Mouse (Mus musculus) CH12F3 (cell line): Measurements from ENCODE around the gene Pard6b.
"Not testable (repeated sequence)": the region's sequence is repeated elsewhere in the genome, so short reads cannot be mapped to it uniquely, and the experiment has no call there.

Experiments used
- in situ Hi-C: fragments of 300-500 bp; cut with MboI; formaldehyde crosslinking; loops from 2 replicates; pipeline ENCODE4 v1.14.3; 2020; ENCODE audit warnings: low sequenced_read_pairs

The Pard6b gene

DNA sequence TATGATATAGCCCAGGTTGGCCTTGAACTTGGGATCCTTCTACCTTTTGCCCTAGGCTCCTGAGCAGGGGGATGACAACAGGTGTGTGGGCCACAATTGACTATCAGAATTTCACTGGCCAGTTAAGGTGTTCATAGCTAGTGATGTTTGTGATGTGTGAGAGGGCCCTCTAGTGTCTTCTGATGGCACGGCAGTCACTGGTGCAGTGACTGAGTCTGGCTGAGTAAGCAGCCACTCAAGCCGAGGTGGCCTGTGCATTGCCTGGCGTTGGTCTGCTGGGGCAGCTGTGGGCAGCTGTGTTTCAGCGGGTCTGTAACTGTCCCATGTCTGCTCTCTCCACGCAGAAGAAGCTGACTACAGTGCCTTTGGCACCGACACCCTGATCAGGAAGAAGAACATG lies 17.2 kb downstream of the Pard6b start:
- in situ Hi-C loops = no loop called here

GRCm38 (mm10) chr2:168100008-168100407 lies 19.2 kb downstream of the Pard6b start:
- in situ Hi-C loops = no loop called here

GRCm38 (mm10) chr2:168101805-168102204 lies 21.0 kb downstream of the Pard6b start:
- in situ Hi-C loops = no loop called here

DNA sequence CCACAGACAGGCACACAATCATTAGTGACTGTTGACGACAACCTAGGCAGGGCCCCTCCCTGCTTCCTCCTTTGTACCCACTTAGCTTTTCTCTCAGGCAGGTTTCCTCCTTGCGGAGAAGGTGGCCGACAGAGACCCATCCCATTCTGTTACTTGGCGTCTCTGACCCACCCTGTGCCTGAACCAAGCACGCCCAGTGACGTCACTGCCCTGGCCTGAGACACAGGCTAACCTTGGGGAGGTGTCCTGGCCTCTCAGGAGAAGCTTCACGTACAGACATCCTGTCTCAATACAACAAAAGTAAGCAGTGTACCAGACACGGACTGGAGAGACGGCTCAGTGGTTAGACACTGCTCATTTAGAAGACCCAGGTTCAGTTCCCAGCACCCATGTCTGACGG lies 22.5 kb downstream of the Pard6b start:
- in situ Hi-C loops = no loop called here

DNA sequence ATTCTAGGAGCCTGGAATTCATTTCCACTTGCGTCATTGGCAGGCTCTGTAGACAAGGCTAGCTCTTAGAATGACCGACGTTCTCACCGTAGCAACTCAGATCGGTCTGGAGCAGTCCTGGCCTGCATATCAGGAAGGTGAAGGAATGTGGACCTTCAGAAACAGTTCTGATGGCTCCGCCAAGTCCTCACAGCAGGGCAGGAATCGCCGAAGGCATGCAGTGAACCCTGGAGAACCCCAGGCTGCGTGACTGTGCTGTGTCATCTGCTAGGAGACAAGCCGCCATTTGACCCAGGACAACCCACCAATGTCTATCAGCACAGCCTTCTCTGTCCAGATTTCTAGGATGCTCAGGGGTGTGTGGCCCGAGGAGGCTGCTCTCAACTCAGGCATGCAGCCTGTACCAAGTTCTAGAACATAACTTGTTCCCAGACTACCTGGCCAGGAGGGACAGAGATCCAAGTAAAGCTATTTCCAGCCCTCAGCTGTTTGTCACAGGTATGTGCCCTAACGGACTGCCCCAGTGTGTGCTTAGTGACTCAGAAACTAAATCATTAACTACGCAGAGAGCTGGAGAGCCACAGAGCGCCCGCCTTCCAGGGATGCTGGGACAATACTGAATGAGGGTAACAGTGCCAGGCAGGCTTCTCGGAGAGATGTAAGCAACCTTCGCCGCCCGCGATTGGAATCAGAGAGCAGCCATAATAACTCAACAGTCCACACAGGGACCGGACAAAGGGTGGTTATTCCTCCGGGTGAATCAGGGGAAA lies 23.8 kb downstream of the Pard6b start:
- in situ Hi-C loops = no loop called here

DNA sequence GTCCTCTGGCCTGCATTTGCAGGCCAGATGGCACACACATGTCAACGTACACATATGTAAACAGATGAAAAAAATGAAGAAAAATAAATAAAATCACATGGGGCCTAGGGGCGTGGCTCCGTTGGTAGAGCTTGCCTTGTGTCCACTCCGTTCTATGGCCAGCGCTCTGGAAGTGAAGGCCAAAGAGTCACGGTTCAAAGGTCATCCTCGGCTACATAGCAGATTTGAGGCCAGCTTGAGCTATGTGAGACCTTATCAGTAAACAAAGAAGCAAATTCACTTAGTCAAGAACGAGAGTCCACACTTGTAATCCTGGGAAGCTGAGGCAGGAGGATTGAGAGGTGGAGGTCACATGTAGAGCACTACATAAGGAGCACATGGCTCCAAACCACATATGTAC lies 24.5 kb downstream of the Pard6b start:
- in situ Hi-C loops = no loop called here

- in situ Hi-C loops = no loop called here
Observed at GRCm38 (mm10) chr2:168106701-168107178, 25.9 kb downstream of the Pard6b start.

DNA sequence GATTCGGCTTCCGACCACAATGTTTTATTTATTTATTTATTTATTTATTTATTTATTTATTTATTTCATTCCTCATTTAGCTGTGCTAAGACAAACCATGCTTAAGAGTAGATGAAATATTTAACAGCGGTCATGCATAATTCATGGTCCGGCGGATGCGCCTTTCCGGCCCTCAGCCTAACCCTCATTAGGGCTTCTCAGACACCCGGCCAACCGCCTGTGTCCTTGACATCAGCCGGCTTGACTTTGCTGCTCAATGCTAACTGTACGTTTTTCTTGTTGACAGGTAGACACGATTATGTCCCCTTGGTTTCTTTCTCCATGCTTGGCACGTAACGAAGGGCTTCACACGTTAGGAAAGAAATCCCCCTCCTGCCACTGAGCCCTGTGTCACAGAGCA lies 26.6 kb downstream of the Pard6b start:
- in situ Hi-C loops = no loop called here

GRCm38 (mm10) chr2:168107901-168108300 lies 27.1 kb downstream of the Pard6b start:
- in situ Hi-C loops = not testable (repeated sequence)

DNA sequence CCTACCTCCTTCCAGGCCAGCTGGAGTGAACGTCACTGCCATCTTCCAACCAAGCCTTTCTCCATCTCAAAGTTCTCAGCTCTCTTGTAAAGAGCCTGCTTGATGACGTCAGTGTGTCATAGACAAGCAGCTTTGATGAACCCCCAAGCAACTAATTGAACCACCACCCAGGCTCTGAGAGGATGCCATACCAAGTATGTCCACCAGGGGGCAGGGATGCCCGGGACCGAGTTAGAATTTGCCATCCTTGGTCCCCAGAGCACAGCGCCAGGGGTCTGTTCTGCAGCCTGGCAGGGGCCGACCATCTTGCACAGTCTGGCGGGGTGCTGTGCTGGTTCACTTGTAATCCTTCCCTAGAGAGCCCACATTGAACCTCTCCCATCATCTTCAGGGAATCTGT lies 31.1 kb downstream of the Pard6b start:
- in situ Hi-C loops = no loop called here

DNA sequence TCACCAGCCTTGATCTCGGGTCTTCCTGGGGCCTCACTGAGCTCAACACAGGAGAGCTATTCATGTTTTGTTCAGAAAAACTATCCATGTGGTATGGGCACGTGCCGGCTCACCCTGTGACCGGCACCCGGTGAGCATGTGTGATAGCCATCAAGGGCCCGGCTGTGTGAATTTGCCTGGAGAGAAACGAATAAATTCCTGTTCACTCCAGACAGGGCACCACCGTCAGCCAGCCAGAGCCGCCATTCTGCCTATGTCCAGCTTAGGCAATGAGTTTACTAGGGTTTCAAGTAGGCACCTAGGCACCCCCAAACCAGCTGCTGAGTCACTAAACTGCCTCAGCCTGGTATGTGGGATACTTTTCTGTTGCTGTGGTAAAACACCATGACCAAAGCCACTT lies 32.5 kb downstream of the Pard6b start:
- in situ Hi-C loops = no loop called here

DNA sequence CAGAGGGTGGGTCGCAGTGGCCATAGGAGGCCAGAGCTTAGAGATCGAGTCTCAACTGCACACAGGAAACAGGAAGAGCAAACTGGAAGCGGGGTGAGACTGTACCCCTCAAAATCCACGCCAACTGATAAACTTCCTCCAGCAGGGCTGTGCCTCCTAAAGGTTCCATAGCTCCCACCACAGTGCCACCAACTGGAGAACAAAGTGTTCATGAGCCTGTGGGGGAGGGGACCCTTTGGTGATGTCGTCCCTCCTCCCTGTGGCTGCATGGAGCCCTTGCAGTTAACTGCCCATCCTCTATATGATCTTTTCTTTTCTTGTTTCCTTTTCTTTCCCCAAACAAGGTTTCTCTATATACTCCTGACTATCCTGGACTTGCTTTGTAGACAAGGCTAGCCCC lies 32.9 kb downstream of the Pard6b start:
- in situ Hi-C loops = no loop called here

DNA sequence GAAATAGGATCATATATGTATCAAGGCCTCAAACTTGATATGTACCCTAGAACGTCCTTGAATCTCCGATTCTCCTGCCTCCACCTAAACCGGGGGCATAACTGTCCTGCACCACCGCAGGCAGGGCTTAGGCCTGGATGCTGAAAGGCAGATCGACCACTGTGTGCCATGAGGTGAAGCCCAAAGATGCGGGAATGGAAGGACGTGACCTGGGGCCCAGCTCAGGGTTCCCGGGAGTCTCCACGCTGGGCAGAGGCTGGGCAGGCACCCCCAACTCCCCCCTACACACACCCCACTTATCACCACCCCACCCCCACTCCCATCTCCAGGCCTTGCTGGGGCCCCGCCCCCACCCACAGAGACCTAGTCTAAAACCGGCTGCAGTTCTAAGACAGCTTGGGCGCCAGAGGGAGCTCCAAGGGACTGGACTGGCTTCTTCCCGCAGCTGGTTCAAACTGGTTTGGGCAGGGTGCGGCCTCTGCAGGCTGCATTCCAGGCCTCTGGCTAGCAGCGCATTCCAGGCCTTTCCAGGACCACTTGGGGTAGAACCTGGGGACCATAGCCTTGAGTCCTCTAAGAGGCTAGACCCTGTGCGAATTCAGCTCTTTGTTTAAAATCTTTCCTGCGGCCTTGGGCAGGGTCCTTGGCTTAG lies 34.0 kb downstream of the Pard6b start:
- in situ Hi-C loops = no loop called here

DNA sequence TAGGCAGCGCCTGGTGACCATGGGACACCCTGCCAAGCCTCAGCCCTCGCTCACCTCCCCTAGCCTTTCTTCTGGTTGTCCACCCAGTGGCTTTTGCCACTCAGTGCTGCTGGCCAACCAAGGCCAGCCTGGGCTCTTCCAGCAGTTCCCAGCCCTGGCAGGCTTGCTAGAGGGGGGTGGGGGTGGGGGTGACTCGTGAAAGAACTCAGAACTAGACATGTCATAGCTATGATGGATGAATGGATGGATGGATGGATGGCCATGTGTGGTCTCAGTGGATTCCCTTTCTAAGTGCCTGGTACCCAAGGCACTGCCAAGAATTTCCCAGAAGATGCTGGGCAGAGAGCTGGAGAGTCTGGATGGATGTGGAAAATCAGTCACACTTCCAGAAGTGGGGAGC lies 35.0 kb downstream of the Pard6b start:
- in situ Hi-C loops = no loop called here

- in situ Hi-C loops = no loop called here
Observed at GRCm38 (mm10) chr2:168117147-168117546, 36.3 kb downstream of the Pard6b start.

GRCm38 (mm10) chr2:168117553-168117952 lies 36.7 kb downstream of the Pard6b start:
- in situ Hi-C loops = no loop called here

DNA sequence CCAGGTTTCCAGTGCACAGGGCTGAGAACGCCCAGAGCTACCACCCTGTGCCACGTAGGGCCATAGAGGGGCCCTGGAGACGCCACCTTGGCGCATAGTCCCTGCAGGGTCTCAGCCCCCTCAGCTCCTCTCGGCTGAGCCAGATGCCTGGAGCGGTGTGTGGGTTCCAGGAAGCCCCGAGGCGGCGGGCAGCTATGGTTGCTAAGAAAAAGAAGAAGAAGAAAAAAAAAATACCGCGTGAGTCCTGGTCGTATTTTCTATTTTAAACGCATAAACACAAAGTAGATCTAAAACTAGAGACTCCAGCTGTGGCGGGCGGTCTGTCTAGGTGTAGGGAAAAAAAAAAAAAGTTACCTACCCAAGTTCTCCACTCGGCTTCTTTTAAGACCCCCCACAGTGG lies 37.2 kb downstream of the Pard6b start:
- in situ Hi-C loops = no loop called here

- in situ Hi-C loops = no loop called here
Observed at GRCm38 (mm10) chr2:168118456-168118855, 37.7 kb downstream of the Pard6b start.

DNA sequence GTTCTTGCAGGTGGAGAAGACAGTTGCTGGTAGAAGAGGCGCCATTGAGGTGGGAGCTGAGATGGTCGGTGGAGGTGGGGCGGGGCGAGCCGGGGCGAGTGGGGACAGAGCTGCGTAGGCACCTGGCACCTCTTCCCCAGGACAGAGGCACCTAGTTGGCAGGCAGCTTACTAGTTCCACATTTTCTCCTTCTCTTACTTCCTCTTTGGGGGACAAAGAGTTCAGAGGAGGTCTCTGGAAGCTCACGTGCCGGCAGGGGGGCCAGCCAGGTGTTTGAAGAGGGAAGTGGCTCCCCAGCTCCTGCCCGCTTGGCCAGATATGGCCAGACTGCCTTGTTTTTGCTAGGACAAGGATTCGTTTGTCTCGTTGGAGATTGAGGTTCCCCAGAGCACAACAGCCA lies 38.3 kb downstream of the Pard6b start:
- in situ Hi-C loops = no loop called here

DNA sequence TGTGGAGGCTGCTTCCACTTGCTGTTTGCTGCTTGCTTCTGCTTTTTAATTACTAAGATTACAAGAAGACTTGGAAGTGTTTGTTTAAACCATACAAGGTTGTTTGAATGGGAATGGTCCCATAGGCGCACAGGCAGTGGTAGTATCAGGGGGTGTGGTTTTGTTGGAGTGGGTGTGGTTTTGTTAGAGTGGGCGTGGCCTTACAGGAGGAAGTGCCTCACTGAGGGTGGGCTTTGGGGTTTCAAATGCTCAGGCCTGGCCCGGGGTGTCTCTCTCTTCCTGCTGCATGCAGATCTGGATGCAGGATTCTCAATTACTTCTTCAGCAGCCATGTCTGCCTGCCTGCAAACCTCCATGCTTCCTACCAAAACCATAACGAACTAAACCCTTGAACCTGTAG lies 40.1 kb downstream of the Pard6b start:
- in situ Hi-C loops = no loop called here

DNA sequence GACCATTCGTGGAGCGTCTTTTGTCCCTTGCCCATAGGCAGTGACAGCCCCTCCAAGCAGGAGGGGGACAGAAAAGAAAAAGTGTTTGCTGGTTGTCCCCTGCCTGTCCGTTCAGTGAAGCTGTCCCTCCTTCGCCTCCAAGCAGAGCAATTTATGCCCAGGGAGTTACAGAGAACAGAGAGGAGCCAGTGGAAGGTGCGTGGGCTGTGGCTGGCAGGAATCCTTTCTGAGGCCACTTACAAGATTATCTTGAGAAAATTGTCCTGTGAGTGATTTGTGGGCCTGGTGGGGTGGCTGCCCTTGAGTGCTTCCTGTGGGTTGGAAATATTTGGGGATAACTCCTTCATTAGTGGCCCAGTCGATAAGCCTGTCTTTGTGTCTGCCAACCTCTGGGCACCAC lies 42.8 kb downstream of the Pard6b start:
- in situ Hi-C loops = no loop called here

- in situ Hi-C loops = no loop called here
Observed at GRCm38 (mm10) chr2:168125288-168126089, 44.7 kb downstream of the Pard6b start.
